Mouse (Mus musculus) embryonic stem cell, embryonic (primary cell): Measurements from ENCODE around the gene Fam89b.

Experiments used
- CTCF ChIA-PET, 4 experiments: fragments of 300-600 bp in 2 of 4; fragments of 350-600 bp in 2 of 4; sonication (Branson Sonifier 250); formaldehyde crosslinking; loops; one replicate each; lab custom pipeline; 2022; ENCODE audit warnings: inconsistent platforms in 2 of 4; lab: Charles Lee
- POLR2A ChIA-PET, 4 experiments: fragments of 300-600 bp in 2 of 4; fragments of 350-600 bp in 2 of 4; sonication (Branson Sonifier 250); formaldehyde crosslinking; loops; one replicate each; lab custom pipeline; 2022; ENCODE audit warnings: antibody characterized with exemption in 4 of 4, inconsistent platforms in 1 of 4; lab: Charles Lee

Fam89b gene

DNA sequence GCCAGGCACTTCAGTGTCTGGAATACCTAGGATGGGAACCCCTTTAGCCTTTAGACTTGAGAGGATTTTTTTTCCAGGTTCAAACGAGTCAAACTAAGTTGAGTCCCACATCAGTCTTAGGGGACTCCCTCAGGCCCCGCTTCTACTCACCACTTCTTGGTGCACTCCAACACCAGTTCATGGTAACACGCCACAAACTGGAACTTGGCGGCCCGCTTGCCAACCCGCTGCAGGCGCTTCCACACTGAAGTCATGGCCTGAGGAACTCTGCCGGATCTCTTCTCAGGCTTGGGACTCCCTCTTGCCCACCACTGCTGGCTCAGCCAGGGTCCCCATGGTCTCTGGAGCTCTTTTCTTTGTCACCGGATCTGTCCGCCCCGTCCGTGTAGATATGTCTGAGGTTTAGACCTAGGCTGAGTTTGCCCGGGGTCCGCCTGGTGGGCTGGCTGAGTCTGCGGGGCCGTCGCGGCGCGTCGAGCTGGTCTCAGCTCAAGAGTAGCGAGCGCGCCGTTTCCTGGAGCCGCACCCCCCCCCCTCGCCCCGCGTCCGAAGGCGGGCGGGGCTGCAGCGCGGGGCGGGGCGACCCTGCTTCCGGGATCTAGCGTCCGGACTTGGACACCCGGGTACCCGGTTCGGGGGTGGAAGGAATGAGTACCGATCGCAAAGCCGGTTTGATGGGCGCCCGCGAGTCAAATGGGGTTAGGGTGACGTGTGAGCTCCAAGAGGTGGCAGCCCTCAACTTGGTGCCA is 3.5 kb downstream of the Fam89b start, which contains the start of gene Ehbp1l1:
TSS of gene Ehbp1l1 (minus strand) at position 551 of the 749 bp plus-strand sequence.
- POLR2A ChIA-PET = interaction anchor here (0.6 to 5.0 kb wide), 38 partner anchors 9 to 1852 kb away, joined by 3 to 23 read pairs (median 4); partner anchors contain the start of genes Capn1 (in 1 of the 4), Ccdc85b (in 1 of the 4), Cdca5 (in 1 of the 4) and Cfl1 (in 1 of the 4)
- CTCF ChIA-PET = interaction anchor here (0.6 to 8.3 kb wide), 19 partner anchors 10 to 355 kb away, joined by 3 to 78 read pairs (median 5); partner anchors contain the start of gene Ap5b1 (in 2 of the 4)

DNA sequence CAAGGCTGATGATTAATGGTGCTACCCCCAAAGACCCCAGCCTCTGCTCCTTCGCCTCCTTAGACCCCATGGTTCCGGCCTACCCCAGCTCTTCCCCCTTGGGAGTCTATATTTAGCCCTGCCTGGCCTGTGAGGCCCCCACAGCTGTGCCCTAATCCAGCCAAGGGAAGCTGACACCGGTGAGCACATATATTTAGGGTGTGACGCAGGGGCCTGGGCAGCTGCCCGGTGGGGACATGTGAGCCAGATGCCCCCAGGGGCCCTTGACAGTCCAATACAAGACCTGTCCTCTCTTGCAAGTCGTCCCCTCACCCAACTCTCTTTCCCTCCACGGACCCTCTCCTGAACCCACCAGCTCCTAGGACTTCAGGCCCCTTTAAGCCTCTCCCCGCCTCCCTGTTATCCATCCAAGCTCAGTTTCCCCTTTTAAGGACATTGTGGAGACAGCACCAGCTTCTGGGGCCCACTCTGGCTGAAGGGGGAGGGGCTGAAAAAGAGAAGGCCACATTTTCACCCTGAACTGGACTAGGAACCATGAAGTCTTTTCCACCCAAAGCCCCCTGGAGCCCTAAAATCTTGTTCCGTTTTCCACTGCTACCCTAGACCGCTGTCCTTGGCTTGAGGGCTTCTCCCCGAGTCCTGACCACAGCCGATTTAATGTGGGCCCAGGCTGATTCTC is 4.3 kb downstream of the Fam89b start:
- CTCF ChIA-PET = interaction anchor here (1.1 to 8.3 kb wide), 9 partner anchors 9 to 402 kb away, joined by 3 to 78 read pairs (median 5); partner anchors contain the start of genes Ap5b1 (in 1 of the 4) and Snx15 (in 1 of the 4)
- POLR2A ChIA-PET = interaction anchor here (0.7 to 5.0 kb wide), 25 partner anchors 9 to 268 kb away, joined by 3 to 23 read pairs (median 4); partner anchors contain the start of genes Ccdc85b (in 1 of the 4), Map3k11 (in 1 of the 4), Mus81 (in 1 of the 4) and Pcnx3 (in 1 of the 4)

GRCm38 (mm10) chr19:5724549-5724941 is 4.9 kb downstream of the Fam89b start:
- ChIA-PET CTCF (interaction anchor here (0.8 to 8.3 kb wide), 6 partner anchors 9 to 403 kb away, joined by 3 to 78 read pairs (median 4); partner anchors contain the start of gene Snx15 (in 1 of the 4)), POLR2A (interaction anchor here in 3 of 4 experiments (0.5 to 5.0 kb wide), 14 partner anchors 9 to 361 kb away, joined by 3 to 23 read pairs (median 4); partner anchors contain the start of genes Ccdc85b (in 1 of the 3) and Mus81 (in 1 of the 3))

- ChIA-PET POLR2A (interaction anchor here in 3 of 4 experiments (0.5 to 3.8 kb wide), 10 partner anchors 8 to 362 kb away, joined by 3 to 19 read pairs (median 4); partner anchors contain the start of gene Mus81 (in 1 of the 3)), CTCF (interaction anchor here (0.6 to 8.3 kb wide), 7 partner anchors 8 to 404 kb away, joined by 3 to 78 read pairs (median 4); partner anchors contain the start of gene Snx15 (in 1 of the 4))
These were observed 5.4 kb downstream of the Fam89b start for GRCm38 (mm10) chr19:5723934-5724548.

DNA sequence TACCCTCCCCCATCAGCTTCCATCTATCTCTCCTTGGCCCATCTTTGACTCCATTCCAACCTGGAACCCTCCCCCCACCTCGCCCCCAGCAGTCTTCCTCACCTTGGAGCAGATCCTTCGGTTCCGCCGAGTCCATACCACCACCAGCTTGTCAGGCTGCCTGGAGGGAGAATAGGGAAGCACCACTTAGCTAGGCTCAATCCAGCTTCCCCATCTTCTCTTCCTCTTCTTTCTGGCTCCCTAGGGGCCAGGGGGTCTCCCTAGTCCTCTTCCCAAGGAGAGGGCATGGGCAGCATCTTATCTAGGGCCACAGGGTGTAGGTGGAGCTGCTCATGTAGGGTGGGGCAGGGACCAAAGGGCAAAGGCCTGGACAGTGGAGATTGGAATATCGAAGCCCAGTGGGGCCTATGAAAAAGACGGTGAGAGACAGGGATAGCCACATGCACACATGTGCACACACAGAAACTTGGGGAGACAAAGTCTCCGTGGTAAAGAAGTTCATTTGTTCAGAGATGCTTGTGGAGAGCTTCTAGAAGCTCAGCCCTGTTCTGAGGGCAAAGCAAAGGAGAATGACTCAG is 6.5 kb downstream of the Fam89b start:
- CTCF ChIA-PET = interaction anchor here in 1 of 4 experiments (0.7 to 8.3 kb wide), 2 partner anchors 11 to 1219 kb away, joined by 4 to 78 read pairs; partner anchors contain the start of gene Gpr137

GRCm38 (mm10) chr19:5721233-5721632 is 8.2 kb downstream of the Fam89b start:
- POLR2A ChIA-PET = interaction anchor here in 1 of 4 experiments (1.1 kb wide), 1 partner anchor 8 kb away, joined by 3 read pairs; the partner anchor contains the start of gene Fam89b
- CTCF ChIA-PET = interaction anchor here in 2 of 4 experiments (0.6 to 1.9 kb wide), 2 partner anchors 11 to 458 kb away, joined by 4 to 8 read pairs; no protein-coding TSS in a partner anchor

More for the DNA sequence above, 6.5 kb downstream of the Fam89b start:
- POLR2A ChIA-PET = interaction anchor here (0.6 to 0.8 kb wide), 5 partner anchors 18 to 166 kb away, joined by 3 to 6 read pairs (median 3); partner anchors contain the start of gene Ltbp3 (in 1 of the 4)

GRCm38 (mm10) chr19:5716955-5717354 is 12.5 kb downstream of the Fam89b start:
- POLR2A ChIA-PET = interaction anchor here in 3 of 4 experiments (0.8 to 3.0 kb wide), 11 partner anchors 8 to 229 kb away, joined by 3 to 22 read pairs (median 6); partner anchors contain the start of genes Ehbp1l1 (in 2 of the 3), Fam89b (in 1 of the 3), Map3k11 (in 1 of the 3) and Mus81 (in 1 of the 3)
- CTCF ChIA-PET = interaction anchor here (0.6 to 3.0 kb wide), 10 partner anchors 9 to 218 kb away, joined by 3 to 29 read pairs (median 5); partner anchors contain the start of genes Ap5b1 (in 2 of the 4), Fam89b (in 2 of the 4) and Ehbp1l1 (in 1 of the 4)

DNA sequence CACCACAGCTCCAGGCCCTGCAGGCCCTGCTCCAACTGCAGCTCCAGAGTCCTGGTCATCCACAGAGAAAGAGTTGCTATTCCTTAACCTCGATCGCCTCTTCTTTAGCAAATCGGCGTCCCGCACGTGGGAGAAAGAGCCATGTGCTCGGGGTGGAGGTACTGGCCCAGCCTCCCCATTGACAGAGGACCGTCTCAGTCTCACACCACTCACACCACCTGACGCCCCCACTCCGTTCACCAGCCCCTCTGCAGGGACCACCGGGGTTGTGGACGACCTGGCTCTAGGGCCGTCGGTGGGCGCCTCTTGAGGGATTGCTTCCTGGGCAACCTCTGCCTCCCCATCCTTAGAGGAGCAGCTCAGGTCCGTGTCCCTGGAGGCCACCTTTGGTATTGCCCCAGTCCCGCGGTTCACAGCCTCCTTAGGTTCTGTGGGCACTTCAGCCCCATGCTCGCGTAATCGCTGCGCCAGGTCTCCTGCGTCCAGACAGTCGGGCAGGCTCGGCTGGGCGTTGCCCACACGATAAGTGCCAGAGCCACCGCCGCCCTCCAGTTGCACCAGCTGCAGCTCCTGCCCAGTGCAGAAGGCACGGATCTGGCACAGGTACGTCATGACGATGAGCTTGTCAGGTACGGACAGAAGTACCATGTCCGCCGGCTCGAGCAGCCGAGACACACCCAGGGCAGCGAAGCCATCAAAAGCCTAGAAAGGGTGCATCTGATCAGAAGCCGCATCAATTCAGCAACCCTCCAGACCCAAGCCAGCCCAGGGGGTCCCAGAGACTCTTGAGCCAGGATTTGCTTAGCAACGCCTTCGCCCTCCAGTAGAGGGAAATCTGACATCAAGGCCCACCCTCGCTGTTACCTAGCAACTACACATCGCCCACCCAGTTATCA is 13.4 kb downstream of the Fam89b start:
- ChIA-PET POLR2A (interaction anchor here (0.6 to 3.0 kb wide), 42 partner anchors 9 to 303 kb away, joined by 3 to 22 read pairs (median 3); partner anchors contain the start of genes Ehbp1l1 (in 3 of the 4), Pcnx3 (in 2 of the 4), Fam89b (in 1 of the 4) and Map3k11 (in 1 of the 4)), CTCF (interaction anchor here (0.6 to 3.0 kb wide), 29 partner anchors 8 to 208 kb away, joined by 3 to 29 read pairs (median 4); partner anchors contain the start of genes Ap5b1 (in 2 of the 4), Ehbp1l1 (in 2 of the 4), Fam89b (in 2 of the 4) and Cdc42ep2 (in 1 of the 4))

DNA sequence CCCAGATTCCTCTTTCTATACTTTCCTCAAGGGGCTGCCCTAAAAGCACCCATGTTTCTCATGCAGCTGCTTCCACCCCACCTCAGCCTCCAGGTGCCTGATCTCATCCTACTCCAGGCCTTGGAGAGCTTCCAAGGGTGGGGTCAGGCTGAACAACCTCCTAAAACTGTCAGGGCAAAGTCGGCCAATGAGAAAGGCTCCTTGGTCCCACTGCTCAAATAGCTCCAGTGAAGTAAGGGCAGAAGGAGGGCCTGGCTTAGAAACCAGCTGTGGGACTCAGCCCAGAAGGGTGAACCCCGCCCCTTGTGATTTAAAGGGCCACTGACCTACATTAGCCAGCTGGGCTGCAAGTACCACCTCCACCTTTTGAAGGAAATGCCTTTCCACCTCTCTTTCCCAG is 15.7 kb downstream of the Fam89b start:
- ChIA-PET POLR2A (interaction anchor here (0.5 to 2.6 kb wide), 21 partner anchors 9 to 405 kb away, joined by 3 to 19 read pairs (median 3); partner anchors contain the start of genes Ehbp1l1 (in 2 of the 4), Ap5b1 (in 1 of the 4), Map3k11 (in 1 of the 4) and Pcnx3 (in 1 of the 4)), CTCF (interaction anchor here (0.5 to 4.8 kb wide), 14 partner anchors 12 to 564 kb away, joined by 3 to 78 read pairs (median 5); partner anchors contain the start of genes Efemp2 (in 1 of the 4), Ehbp1l1 (in 1 of the 4), Fam89b (in 1 of the 4) and Scyl1 (in 1 of the 4))

- ChIA-PET CTCF (interaction anchor here (0.6 to 4.8 kb wide), 8 partner anchors 13 to 564 kb away, joined by 3 to 78 read pairs (median 6); partner anchors contain the start of genes Ehbp1l1 (in 1 of the 4), Fam89b (in 1 of the 4) and Scyl1 (in 1 of the 4)), POLR2A (interaction anchor here (0.5 to 2.6 kb wide), 21 partner anchors 8 to 405 kb away, joined by 3 to 19 read pairs (median 4); partner anchors contain the start of genes Ehbp1l1 (in 2 of the 4), Ap5b1 (in 1 of the 4), Map3k11 (in 1 of the 4) and Pcnx3 (in 1 of the 4))
These were observed 16.2 kb downstream of the Fam89b start for GRCm38 (mm10) chr19:5713255-5713654.

GRCm38 (mm10) chr19:5711907-5712460 is 17.5 kb downstream of the Fam89b start:
- POLR2A ChIA-PET = interaction anchor here in 2 of 4 experiments (1.2 to 2.7 kb wide), 6 partner anchors 13 to 75 kb away, joined by 3 to 19 read pairs (median 6); partner anchors contain the start of gene Ehbp1l1 (in 2 of the 2)
- CTCF ChIA-PET = interaction anchor here (0.6 to 4.8 kb wide), 16 partner anchors 14 to 192 kb away, joined by 3 to 78 read pairs (median 5); partner anchors contain the start of genes Ehbp1l1 (in 1 of the 4) and Fam89b (in 1 of the 4)

GRCm38 (mm10) chr19:5711218-5711617 is 18.2 kb downstream of the Fam89b start:
- CTCF ChIA-PET = interaction anchor here (0.5 to 4.8 kb wide), 59 partner anchors 8 to 375 kb away, joined by 3 to 78 read pairs (median 4); partner anchors contain the start of genes Ehbp1l1 (in 2 of the 4), Fam89b (in 2 of the 4), Sipa1 (in 2 of the 4) and Kat5 (in 1 of the 4)

DNA sequence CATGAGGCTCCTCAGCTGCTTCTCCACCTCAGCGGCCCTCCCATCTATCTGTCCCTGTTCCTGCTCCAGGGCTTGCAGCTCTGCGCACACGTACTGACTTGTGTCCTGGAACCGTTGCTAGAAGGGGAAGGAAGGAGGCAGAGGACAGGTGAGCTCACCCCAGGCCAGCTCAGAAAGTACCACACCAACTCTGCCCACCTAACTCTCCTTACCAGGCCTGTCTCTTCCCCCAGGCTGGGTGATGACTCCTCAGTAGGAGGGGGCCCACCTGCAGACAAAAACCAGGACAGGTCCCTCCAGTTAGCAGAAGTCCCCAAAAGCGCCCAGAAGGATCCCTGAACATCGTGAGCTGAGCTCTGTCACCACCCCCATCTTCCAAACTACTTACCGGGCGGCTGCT is 18.9 kb downstream of the Fam89b start:
- POLR2A ChIA-PET = interaction anchor here (0.6 to 2.7 kb wide), 29 partner anchors 8 to 221 kb away, joined by 3 to 17 read pairs (median 4); partner anchors contain the start of genes Ehbp1l1 (in 2 of the 4), Map3k11 (in 2 of the 4), Pcnx3 (in 2 of the 4) and Cfl1 (in 1 of the 4)
- CTCF ChIA-PET = interaction anchor here (0.5 to 4.8 kb wide), 53 partner anchors 9 to 375 kb away, joined by 3 to 78 read pairs (median 4); partner anchors contain the start of genes Ehbp1l1 (in 2 of the 4), Fam89b (in 2 of the 4), Sipa1 (in 2 of the 4) and Kat5 (in 1 of the 4)

More at GRCm38 (mm10) chr19:5711218-5711617, 18.2 kb downstream of the Fam89b start:
- POLR2A ChIA-PET = interaction anchor here in 3 of 4 experiments (0.6 to 2.7 kb wide), 26 partner anchors 9 to 221 kb away, joined by 3 to 17 read pairs (median 4); partner anchors contain the start of genes Ehbp1l1 (in 2 of the 3), Cfl1 (in 1 of the 3), Fam89b (in 1 of the 3) and Kat5 (in 1 of the 3)
